Mouse (Mus musculus) embryo, embryonic 11.5 days (tissue): Measurements from ENCODE around the gene Erh.

Experiments used
- DNase-seq: peaks from one replicate; pipeline ENCODE4 v3.0.0-alpha.2; 2012; ENCODE audit warnings: low read depth, low spot score

Gene Erh

DNA sequence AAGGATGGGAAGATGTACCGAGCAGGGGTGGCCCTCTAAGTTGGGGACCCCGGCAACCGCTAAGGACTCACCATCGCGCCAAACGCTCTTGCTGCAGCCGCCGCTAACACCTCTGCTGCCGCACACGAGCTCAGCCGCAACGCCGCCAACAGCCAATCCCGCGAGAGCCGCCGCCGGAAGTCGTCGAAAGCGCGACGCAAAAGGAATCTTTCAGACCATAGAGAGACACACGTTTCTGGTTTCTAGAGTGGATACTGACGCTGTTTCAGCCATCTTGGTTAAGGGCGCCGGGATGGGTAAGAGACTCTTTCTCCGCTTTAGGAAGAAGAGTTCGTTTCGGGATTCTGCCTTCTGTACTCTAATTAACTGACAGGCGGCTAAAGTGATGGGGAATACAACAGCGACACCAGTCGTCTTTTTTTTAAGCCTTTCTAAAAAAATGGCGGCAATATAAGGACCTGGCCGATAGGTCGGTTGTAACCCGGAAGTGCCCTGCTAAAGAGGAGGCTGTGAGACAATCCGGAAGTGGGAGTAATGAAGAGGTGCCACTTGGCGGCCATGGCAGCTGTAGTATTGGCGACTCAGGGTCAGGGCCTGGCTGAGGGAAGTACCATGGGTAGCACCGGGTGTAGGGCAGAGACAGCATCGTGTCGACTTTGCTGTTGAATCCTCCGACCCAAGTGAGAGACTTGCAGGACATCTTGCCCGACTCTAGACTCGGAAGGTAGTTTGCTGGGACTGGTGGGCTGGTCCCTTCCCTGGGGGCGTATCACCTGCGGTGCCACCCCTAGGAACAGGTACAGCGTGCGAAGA is at the start of gene Erh, which contains the start of gene Slc39a9:
Erh (minus strand) TSS at position 649 of the 813 bp plus-strand sequence.
Slc39a9 (plus strand) TSS at position 191 of the 813 bp plus-strand sequence.
- peak; percentile 90 for DNase-seq

DNA sequence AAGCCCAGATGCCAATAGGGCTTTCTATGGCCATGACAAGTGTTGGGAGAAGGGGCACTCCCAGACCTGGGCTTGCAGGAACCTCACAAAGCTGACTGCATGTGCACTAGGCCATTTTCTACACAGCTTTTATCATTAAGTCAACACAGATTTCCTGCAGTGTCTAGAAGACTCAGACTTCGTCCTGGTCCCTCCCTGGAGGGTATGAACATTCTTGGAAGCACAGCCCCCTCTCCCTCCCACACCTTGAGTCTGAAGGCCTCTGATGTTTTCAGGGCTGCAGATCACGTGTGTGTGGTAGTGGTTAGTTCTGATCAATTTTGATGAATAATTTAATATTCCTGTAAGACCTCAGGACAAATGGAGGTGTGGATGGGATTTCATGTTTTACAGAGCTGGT is 49.6 kb upstream of the Erh start:
- no peak for DNase-seq

DNA sequence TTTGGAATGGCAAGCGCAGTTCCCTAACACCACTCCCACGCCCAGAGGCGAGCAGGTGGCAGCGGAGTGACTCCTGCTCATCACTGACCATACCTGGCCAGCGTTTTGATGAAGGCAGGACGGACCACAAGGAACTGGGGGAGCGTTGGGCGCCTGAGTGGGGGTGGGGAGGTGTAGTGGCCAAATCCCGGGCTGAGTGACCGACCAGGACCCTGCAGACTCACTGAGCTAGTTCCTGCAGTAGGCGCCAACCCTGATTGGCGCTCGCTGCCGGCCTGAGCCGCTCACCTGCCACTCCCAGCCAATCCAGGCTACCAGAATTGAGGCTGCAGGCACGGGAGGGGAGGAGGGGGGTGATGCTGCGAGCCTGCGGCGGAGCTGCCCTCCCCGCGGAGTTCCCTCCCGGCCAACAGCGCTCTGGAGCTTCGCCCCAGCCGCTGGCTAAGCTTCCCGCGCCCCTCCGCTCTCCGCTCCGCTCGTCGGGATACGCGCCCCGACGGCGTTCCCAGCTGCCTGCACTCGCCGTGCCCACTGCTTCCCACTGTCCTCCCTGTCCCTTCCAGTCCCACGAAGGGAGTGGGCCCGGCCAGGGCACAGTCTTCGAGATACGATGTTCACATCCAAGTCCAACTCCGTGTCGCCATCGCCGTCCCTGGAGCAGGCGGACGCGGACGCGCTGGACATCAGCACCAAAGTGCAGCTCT is 48.3 kb upstream of the Erh start, which contains the start of gene Plekhd1:
Plekhd1 (plus strand) TSS at position 323 of the 704 bp plus-strand sequence.
- no peak for DNase-seq

DNA sequence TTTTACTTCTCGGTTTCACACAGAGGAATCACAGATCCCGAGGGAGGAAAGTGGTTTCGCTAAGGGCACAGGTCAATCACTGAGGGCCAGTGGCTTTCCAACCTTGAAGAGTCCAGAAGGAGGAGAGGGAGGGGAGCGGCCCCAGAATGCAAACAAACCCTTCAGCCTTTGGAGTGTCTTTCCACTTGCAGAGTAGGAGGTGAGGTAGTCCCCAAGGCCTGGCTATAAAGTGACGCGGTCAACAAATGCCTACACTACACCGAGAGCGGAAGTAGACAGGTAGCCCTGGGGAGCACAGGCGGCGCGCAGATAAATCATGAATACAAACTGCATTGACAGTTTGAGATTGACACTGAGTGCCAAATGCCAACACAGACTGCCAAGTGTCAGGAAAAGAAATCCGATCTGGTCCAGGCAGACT is 47.5 kb upstream of the Erh start:
- DNase-seq, result no peak

DNA sequence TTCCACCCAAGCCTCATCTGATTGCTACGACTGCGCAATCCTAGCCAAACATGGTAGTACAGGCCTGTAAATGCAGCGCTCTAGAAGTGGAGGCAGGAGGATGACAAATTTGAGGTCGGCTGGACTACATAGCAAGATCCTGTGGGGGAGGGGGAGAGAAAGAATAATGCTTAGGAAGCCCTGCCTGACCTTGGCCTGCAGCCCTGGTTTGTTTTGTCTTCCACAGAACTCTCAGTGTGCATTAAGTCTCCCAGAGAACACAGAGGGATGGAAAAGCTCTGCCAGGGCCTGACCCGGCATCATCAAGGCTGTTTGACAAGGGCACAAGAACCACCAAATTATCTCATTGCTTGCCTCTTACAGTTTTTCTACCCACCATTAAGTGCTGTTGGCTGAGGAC is 45.6 kb upstream of the Erh start:
- DNase-seq, result no peak

DNA sequence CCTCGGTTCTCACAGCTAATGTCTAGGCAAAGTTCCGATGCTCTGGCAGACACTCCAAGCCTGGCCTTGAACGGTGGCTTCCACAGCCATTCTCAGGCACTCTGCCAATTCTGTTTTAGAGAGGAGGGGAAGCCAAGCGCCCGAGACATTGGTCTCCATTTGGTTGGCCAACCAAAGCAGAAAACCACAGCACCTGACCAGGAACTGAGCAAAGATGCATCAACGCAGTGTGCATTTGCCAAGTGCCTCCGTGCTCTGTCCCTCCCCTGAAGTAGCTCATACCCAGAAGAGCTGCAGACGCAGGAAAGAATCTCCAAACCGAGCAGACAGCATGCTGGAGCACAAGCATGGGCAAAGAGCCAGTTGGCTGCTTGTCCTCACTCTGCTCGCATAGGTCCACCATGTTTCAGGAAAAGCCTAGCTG is 43.7 kb upstream of the Erh start:
- DNase-seq, result no peak

DNA sequence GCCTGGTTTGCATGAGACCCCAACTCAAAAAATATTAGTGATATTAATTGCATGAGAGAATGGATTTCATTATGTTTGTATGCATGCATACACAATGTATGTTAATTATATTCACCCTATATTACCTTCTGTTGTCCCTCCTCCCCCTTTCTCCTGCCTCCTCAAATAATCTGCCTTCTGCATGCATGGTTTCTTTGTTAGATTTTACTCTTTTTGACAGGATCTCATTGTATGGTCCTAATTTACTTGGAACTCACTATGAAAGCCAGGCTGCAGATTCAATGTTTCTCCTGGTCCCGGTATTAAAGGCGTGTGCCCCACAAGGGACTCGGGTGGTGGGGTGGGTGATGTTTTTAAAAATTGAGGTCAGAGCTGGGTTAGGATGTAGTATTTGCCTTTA is 40.2 kb upstream of the Erh start:
- no peak for DNase-seq

DNA sequence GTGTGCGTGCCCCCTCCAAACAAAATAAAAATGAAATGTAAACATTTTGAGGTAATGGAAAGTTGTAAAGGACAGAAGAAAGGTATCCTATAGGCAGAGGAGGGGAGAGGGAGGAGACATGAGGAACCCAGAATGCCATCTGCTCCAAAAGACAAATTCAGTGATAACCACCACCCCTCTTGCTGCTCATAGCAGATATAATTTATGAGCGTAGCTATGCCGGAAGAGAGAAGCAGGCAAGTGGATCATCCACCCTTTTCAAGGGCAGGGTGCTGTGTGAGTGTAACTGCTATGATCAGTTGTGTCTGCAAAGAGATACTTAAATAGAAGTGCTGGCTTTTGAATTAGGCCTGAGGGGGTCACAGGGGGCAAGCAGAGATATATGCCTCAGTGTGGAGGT is 39.4 kb upstream of the Erh start:
- no peak for DNase-seq

DNA sequence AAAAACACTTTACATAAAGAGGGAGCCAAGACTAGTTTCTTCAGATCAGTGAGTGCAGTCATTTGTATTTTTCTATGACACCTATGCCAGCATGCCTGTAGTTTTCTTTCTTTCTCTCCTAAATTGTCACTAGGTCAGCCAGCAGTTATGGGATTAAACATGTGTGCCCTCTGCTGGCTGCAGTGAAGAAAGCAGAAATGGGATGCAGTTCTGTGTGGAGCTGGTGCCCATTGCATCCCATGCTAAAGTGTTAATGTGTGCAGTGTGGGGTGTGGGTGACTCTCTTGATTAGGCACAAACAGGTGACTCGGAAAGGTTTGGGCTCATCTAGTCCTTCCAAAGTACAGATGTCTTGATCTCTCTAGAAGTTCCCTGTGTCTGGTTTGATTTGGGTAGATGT is 37.2 kb upstream of the Erh start:
- DNase-seq, result no peak

DNA sequence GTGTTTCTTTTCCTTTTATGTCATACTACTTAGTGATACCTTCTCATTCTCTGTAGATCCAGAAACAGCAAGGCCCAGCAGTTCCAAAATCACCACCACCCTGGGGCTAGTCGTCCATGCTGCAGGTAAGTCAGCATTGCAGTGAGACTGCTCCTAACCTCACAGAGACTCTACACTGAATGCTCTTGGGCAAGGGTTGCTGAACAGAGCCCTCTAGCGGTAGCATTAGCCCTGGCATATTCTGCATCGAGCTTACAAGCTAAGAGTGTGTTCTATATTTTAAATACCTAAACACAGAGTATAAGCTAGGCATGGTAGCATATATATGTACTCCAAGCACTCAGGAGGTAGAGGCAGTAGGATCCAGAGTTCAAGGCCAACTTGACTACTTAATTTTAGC is 29.0 kb upstream of the Erh start:
- no peak for DNase-seq

DNA sequence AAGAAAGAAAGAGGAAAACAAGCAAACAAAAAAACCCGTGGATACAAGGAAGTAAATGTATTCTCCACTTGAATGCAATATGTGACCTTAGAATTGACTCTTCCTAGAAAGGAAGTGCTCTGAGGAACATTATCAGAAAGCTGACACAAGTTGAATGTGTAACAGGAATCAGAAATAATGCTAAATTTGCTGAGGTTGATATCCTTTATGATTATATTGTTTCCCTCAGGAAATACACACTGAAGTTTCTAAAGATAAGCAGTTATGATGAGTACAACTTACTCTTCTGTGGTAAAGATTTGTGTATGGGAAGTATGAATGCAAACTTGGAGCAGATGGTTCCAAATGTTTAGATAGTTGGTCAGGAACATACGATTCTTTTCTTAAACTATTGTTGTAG is 24.2 kb upstream of the Erh start:
- no peak for DNase-seq

DNA sequence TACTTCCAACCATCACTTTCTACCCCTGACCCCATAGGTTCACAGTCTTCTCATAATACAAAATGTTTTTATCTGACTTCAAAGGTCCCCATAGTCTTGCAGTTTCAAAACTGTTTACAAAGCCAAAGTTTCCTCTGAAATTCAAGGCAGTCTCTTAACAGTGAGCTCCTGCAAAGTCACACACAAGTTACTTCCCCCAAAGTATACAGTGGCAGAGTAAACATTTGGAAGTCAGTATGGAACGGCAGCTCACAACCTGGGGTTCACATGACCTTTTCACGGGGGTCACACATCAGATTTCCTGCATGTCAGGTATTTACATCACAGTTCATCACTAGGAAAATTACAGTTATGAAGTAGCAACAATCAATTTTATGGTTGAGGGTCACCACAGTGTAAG is 19.8 kb upstream of the Erh start:
- DNase-seq, result no peak

DNA sequence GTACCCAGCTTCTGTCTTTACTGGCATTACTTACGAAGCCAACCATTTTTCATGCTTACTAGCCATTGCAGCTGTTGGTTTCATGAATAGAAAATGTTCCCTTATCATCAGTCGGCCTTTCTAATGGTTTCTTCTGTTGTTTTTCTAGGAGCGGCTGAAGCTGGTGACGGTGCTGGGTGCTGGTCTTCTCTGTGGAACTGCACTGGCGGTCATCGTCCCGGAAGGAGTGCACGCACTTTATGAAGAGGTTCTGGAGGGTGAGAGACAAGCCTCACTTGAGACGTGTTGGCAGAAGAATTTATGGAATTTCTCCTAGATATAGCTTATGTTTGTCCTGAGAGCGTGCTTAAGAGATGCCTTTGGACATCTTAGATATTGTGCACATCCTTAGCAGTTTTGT is 18.2 kb upstream of the Erh start:
- no peak for DNase-seq

DNA sequence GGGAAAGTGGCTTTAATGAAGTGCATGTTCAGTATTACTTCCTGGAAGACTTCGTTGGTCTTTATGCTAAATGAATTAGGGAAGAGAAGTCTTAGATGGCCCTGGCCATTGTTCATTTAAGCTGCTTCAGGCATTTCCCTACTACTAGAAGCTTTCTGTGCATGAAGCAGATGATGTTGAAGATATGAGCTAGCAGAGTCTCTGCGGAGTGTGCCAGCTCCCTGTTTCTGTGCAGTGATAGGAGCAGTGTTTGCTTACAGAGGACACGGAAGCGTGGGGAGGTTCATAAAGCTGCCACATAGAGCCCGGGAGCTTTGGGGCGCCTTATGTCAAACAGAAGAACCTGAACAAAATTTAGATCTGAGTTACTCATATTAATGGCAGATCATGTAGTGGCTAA is 14.5 kb upstream of the Erh start:
- DNase-seq, result no peak

DNA sequence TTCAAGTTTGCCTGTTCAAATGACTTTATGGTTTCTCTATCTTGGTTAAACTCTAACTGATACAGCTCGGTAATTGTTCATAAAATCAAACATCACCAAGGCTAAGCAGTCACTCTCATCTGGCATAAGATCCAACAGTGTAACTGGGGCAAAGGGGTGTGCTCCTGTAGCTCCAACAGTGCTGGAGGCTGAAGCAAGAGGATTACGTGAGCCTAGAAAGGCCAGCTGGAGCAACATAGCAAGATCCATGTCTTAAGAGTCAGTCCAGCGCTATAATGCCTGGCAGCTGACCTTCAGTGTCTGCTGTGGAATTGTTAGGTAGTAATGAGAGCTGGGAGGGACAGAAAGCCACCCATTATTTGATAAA is 10.5 kb upstream of the Erh start:
- DNase-seq, result no peak

DNA sequence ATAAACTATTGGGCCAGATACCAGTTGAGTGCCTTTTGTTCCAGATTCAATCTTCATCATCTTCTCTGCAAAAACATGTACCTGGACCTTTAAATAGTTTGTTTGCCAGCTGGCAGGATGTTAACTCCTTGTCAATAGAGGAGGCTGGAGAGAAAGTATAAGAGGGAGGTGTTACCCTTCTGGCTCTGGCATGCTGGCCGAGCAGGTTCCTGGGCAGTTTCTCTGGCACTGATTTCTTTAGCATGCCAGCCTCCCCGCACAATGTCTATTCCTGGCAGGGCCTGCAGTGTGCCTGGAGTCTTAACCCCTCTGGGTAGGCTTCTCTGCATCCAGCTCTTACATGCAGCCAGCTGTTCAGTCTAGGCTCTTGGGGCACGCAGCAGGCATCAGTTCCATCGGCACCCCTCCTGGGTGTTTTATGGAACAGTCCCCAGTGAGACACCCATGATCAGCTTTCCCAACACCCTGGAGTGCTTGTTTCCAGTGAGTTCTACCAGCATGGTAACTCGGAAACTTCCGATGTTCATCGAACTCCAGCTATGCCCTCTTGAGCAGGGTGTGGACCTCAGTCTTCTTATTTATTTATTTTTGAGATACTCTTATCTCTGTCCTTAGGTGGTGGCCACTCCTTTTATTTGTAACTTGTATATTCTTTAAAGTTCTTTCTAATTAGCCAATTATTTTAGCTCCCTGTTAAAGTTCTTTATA is 10.0 kb upstream of the Erh start:
- DNase-seq, result no peak

DNA sequence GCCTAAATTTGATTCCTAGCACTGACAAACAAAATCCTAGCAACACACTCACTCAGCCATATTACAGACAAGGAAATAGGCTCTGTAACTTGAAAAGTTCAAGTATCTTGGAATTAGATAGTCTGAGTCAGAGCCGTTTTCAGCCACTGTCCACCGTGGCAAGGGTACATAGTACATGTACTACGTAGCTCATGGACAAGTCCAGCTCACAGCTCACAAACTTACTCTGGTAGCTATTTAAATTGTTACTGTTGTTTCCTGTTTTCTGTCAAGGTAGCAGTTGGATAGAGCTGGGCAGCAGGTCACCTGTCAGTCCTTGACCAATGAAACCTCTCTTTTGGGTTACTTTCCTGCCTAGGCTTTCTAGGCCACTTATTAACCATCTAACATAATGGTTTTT is 2.2 kb upstream of the Erh start:
- no peak for DNase-seq

DNA sequence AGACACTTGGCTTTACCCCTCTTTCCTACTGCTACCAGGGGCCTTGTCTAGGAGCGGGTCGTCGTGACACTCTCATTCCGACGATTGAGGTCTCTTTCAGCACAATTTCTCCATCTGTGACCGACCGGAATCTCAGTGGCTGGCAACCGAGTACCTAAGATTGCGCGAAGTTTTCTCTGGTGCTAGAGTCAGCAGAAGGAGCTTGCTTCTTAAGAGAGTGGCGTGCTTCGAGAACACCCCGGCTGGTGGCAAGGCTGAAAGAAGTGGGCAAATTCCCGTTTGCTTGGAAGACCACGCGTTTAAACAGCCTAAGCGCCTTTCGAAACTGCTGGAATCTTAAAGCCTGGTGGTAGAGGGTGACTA is 346 bp upstream of the Erh start:
- no peak for DNase-seq

DNA sequence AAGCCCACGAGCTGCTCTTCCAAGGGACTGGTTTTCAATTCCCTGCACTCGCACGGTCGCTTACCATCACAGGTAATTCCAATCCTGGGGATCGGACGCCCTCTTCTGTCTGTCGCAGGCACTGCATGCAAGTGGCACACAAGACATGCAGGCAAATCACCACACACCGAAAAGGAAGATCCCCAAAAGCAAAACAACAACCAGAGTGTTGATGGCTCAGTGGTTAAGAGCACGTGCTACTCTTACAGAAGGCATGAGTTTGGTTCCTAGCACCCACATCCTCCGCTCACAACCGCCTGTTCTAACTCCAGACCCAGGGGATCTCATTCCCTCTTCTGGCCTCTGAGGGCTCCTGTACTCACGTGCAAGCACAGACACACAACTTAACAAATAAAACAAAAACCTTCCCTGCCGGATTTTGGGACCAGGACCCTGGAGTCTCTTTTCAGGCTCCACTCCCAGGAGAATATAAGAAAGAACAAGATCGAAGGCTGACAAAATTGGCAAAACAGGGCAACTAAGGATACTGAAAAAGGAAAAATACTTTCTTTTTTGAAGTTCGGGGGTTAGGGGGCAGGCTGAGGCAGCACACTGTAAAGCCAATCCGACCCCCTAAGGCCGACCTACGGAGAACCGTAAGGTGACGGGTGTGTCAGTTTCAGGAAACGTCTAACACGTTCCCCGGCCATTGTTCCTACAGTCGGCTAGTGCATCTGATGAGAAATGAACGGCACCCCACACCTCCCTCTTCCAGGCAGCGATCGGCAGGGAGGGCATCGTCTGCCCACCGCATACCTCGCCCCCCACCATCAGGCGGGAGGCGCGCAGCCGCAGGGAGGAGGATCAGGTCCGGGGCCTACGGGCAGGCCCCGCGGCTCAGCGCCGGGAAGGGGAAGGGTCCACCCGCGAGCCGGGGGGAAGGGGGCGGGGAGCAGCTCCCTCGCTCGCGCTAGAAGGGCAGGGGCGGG is 1.1 kb downstream of the Erh start:
- DNase-seq, result peak; percentile 35

DNA sequence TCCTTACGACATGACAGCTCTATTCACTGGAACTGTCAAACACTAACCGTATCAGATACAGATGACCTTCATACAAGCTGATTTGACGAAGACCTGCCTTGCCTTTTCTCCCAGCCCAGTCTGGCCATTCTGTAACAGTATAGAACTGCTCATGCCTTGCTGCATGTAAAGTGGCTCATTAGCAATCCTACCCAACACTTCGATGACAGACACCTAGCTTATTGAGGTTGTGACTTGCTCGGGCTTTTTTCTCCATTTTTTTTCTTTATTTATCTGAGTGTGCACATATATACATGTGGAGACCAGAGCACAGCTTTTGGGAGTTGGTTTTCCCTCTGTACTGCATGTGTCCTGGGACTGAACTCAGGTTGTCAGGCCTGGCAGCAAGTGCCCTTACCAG is 12.4 kb downstream of the Erh start:
- no peak for DNase-seq

DNA sequence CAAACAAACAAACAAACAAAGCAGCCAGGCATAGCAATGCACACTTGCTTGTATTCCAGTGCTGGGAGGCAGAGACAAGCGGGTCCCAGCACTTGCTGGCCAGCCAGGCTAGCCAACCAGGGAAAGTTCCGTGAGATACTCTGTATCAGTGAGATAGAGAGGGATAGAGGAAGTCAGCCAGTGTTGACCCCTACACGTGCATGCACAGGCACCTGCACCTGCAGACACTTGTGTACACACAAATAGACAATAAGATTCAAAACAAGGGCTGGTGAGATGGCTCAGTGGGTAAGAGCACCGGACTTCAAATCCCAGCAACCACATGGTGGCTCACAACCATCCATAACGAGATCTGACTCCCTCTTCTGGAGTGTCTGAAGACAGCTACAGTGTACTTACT is 23.6 kb downstream of the Erh start:
- no peak for DNase-seq
